Mouse (Mus musculus): ENCODE data around the gene Dnajb4. TPM values are rescaled to one million over a fixed set of nuclear protein-coding genes. Genes with fewer than 3 reads are reported as not detected.

Dnajb4 gene
- polyA plus RNA-seq, 1 experiment, result 94.2 TPM

GRCm38 (mm10) chr3:152210728-152211391, 758 bp upstream of the Dnajb4 start:
- Histone ChIP-seq H3K27ac (ENCODE audit: insufficient read depth, low read length) (peak overlapping the region; percentile 77), H3K4me3 (ENCODE audit: insufficient read depth, low read length) (peak overlapping the region; percentile 99), H3K4me1 (ENCODE audit: control insufficient read depth, insufficient read depth, low read length) (peaks cover 6% of the 10 kb centered on the region; the same call in 1 of the 2 replicates)
- TF ChIP-seq POLR2A (IDR thresholded peaks at IDR 0.05; ENCODE audit: low read depth, low read length), result no peak; the same call in 1 of the 2 replicates
- TF ChIP-seq CTCF (IDR thresholded peaks at IDR 0.05; ENCODE audit: borderline replicate concordance, insufficient read depth, low read length), result no peak

GRCm38 (mm10) chr3:152209177-152209966, 730 bp downstream of the Dnajb4 start:
- peak overlapping the region; percentile 98 for H3K27ac ChIP-seq (ENCODE audit: insufficient read depth, low read length)
- TF ChIP-seq CTCF (IDR thresholded peaks at IDR 0.05; ENCODE audit: borderline replicate concordance, insufficient read depth, low read length) (no peak), POLR2A (IDR thresholded peaks at IDR 0.05; ENCODE audit: low read depth, low read length) (peak; percentile 62)
- peak overlapping the region; percentile 95 for H3K4me3 ChIP-seq (ENCODE audit: insufficient read depth, low read length)
- peaks cover 6% of the 10 kb centered on the region; the same call in 1 of the 2 replicates for H3K4me1 ChIP-seq (ENCODE audit: control insufficient read depth, insufficient read depth, low read length)

GRCm38 (mm10) chr3:152208096-152208885, 1.8 kb downstream of the Dnajb4 start:
- TF ChIP-seq CTCF (IDR thresholded peaks at IDR 0.05; ENCODE audit: borderline replicate concordance, insufficient read depth, low read length) (no peak), POLR2A (IDR thresholded peaks at IDR 0.05; ENCODE audit: low read depth, low read length) (no peak)
- Histone ChIP-seq H3K27ac (ENCODE audit: insufficient read depth, low read length) (no peak overlapping the region), H3K4me3 (ENCODE audit: insufficient read depth, low read length) (no peak overlapping the region), H3K4me1 (ENCODE audit: control insufficient read depth, insufficient read depth, low read length) (peaks cover 6% of the 10 kb centered on the region; the same call in 1 of the 2 replicates)

GRCm38 (mm10) chr3:152207156-152207555, 2.9 kb downstream of the Dnajb4 start:
- TF ChIP-seq POLR2A (IDR thresholded peaks at IDR 0.05; ENCODE audit: low read depth, low read length) (no peak), CTCF (IDR thresholded peaks at IDR 0.05; ENCODE audit: borderline replicate concordance, insufficient read depth, low read length) (no peak)
- Histone ChIP-seq H3K27ac (ENCODE audit: insufficient read depth, low read length) (no peak overlapping the region), H3K4me3 (ENCODE audit: insufficient read depth, low read length) (no peak overlapping the region), H3K4me1 (ENCODE audit: control insufficient read depth, insufficient read depth, low read length) (peaks cover 6% of the 10 kb centered on the region; the same call in 1 of the 2 replicates)

- Histone ChIP-seq H3K27ac (ENCODE audit: insufficient read depth, low read length) (no peak overlapping the region), H3K4me1 (ENCODE audit: control insufficient read depth, insufficient read depth, low read length) (peaks cover 6% of the 10 kb centered on the region; the same call in 1 of the 2 replicates), H3K4me3 (ENCODE audit: insufficient read depth, low read length) (no peak overlapping the region)
- TF ChIP-seq CTCF (IDR thresholded peaks at IDR 0.05; ENCODE audit: borderline replicate concordance, insufficient read depth, low read length) (no peak), POLR2A (IDR thresholded peaks at IDR 0.05; ENCODE audit: low read depth, low read length) (no peak)
Measured at GRCm38 (mm10) chr3:152204577-152204976, 5.5 kb downstream of the Dnajb4 start.

- TF ChIP-seq POLR2A (IDR thresholded peaks at IDR 0.05; ENCODE audit: low read depth, low read length), result no peak
- no peak for TF ChIP-seq CTCF (IDR thresholded peaks at IDR 0.05; ENCODE audit: borderline replicate concordance, insufficient read depth, low read length)
Measured at GRCm38 (mm10) chr3:152203996-152204395, 6.1 kb downstream of the Dnajb4 start.

GRCm38 (mm10) chr3:152203411-152203810, 6.7 kb downstream of the Dnajb4 start:
- H3K4me1 ChIP-seq (ENCODE audit: control insufficient read depth, insufficient read depth, low read length), result peaks cover 4% of the 10 kb centered on the region; the same call in 1 of the 2 replicates
- H3K27ac ChIP-seq (ENCODE audit: insufficient read depth, low read length), result no peak overlapping the region
- TF ChIP-seq POLR2A (IDR thresholded peaks at IDR 0.05; ENCODE audit: low read depth, low read length) (no peak), CTCF (IDR thresholded peaks at IDR 0.05; ENCODE audit: borderline replicate concordance, insufficient read depth, low read length) (no peak)
- H3K4me3 ChIP-seq (ENCODE audit: insufficient read depth, low read length), result no peak overlapping the region

More at GRCm38 (mm10) chr3:152203996-152204395, 6.1 kb downstream of the Dnajb4 start:
- Histone ChIP-seq H3K4me1 (ENCODE audit: control insufficient read depth, insufficient read depth, low read length) (peaks cover 6% of the 10 kb centered on the region; the same call in 1 of the 2 replicates), H3K27ac (ENCODE audit: insufficient read depth, low read length) (no peak overlapping the region), H3K4me3 (ENCODE audit: insufficient read depth, low read length) (no peak overlapping the region)

- H3K4me1 ChIP-seq (ENCODE audit: control insufficient read depth, insufficient read depth, low read length), result peaks cover 3% of the 10 kb centered on the region; the same call in 1 of the 2 replicates
- no peak overlapping the region for H3K4me3 ChIP-seq (ENCODE audit: insufficient read depth, low read length)
- TF ChIP-seq POLR2A (IDR thresholded peaks at IDR 0.05; ENCODE audit: low read depth, low read length) (no peak), CTCF (IDR thresholded peaks at IDR 0.05; ENCODE audit: borderline replicate concordance, insufficient read depth, low read length) (no peak)
- H3K27ac ChIP-seq (ENCODE audit: insufficient read depth, low read length), result no peak overlapping the region
Measured at GRCm38 (mm10) chr3:152202942-152203341, 7.2 kb downstream of the Dnajb4 start.

- Histone ChIP-seq H3K27ac (ENCODE audit: insufficient read depth, low read length) (no peak overlapping the region), H3K4me3 (ENCODE audit: insufficient read depth, low read length) (no peak overlapping the region), H3K4me1 (ENCODE audit: control insufficient read depth, insufficient read depth, low read length) (no peaks in the 10 kb centered on the region)
- TF ChIP-seq CTCF (IDR thresholded peaks at IDR 0.05; ENCODE audit: borderline replicate concordance, insufficient read depth, low read length) (no peak), POLR2A (IDR thresholded peaks at IDR 0.05; ENCODE audit: low read depth, low read length) (no peak)
Measured at GRCm38 (mm10) chr3:152201651-152202050, 8.5 kb downstream of the Dnajb4 start.

Measured in embryonic fibroblast, embryonic 13.5 days (primary cell).